Mouse (Mus musculus) stomach, postnatal 0 days (tissue): ENCODE results near the gene Pou2f3.

Source experiments
- CTCF ChIP-seq: IDR thresholded peaks from 2 replicates; pipeline ENCODE4 v1.5.1; 2016; ENCODE audit warnings: antibody characterized with exemption, low read depth, mild to moderate bottlenecking, moderate library complexity
- EP300 ChIP-seq: optimal IDR thresholded peaks from 2 replicates; pipeline ENCODE3; 2016; ENCODE audit warnings: antibody characterized with exemption

- peak; percentile 57 for TF ChIP-seq CTCF
- TF ChIP-seq EP300 = no peak
Measured at GRCm38 (mm10) chr9:43222429-43222715, 12.2 kb upstream of the Pou2f3 start.
